Mouse (Mus musculus) liver, embryonic 14.5 days (tissue): ENCODE measurements around the gene Pmm2.

Experiments
- CTCF ChIP-seq: IDR thresholded peaks from 2 replicates; pipeline ENCODE4 v1.5.1; 2016; ENCODE audit warnings: antibody characterized with exemption, low read depth, control low read depth
- EP300 ChIP-seq: IDR thresholded peaks from 2 replicates; pipeline ENCODE4 v1.6.1; 2016; ENCODE audit warnings: antibody characterized with exemption, low read depth

- TF ChIP-seq CTCF: no peak
- TF ChIP-seq EP300: no peak
Measured at GRCm38 (mm10) chr16:8669432-8669831, 32.0 kb downstream of the Pmm2 start.
